Mouse (Mus musculus) midbrain, postnatal 0 days (tissue): ENCODE measurements around the gene Ackr4. TPM values are rescaled to one million over a fixed set of nuclear protein-coding genes. Genes with fewer than 3 reads are reported as not detected.

Experiments used
- ATAC-seq: fragments of 200-750 bp; cut with Nextera tagmentation; 2 replicates; pipeline ENCODE4 v1.8.0; 2017; ENCODE audit warnings: moderate number of reproducible peaks, mild to moderate bottlenecking, moderate TSS enrichment, moderate library complexity; ENCODE audit not compliant: low FRiP score
- DNase-seq: peaks from one replicate; pipeline ENCODE4 v3.0.0-alpha.2; 2015; ENCODE audit warnings: low spot score
- H3K27ac ChIP-seq: fragments of 300-500 bp; sonication (generic); 2 replicates; pipeline ENCODE4 v1.5.1; 2014; ENCODE audit warnings: low read depth, mild to moderate bottlenecking, low read length, mixed read lengths
- H3K27me3 ChIP-seq: fragments of 300-500 bp; sonication (generic); 2 replicates; pipeline ENCODE4 v1.6.1; 2014; ENCODE audit warnings: low read length, control low read depth, mixed read lengths; ENCODE audit not compliant: insufficient read depth
- H3K36me3 ChIP-seq: fragments of 300-500 bp; sonication (generic); 2 replicates; pipeline ENCODE4 v1.6.1; 2014; ENCODE audit warnings: low read length, control low read depth, mixed read lengths; ENCODE audit not compliant: insufficient read depth
- H3K4me1 ChIP-seq: fragments of 300-500 bp; sonication (generic); 2 replicates; pipeline ENCODE4 v1.6.1; 2014; ENCODE audit warnings: mild to moderate bottlenecking, control low read depth, antibody characterized with exemption, low read length, mixed read lengths; ENCODE audit not compliant: insufficient read depth
- H3K4me2 ChIP-seq: fragments of 300-500 bp; sonication (generic); 2 replicates; pipeline ENCODE4 v1.6.1; 2014; ENCODE audit warnings: low read depth, mild to moderate bottlenecking, low read length, mixed read lengths; ENCODE audit not compliant: poor library complexity, severe bottlenecking
- H3K4me3 ChIP-seq: fragments of 300-500 bp; sonication (generic); 2 replicates; pipeline ENCODE4 v1.5.1; 2014; ENCODE audit warnings: low read depth, mild to moderate bottlenecking, low read length, moderate library complexity
- H3K9ac ChIP-seq: fragments of 300-500 bp; sonication (generic); replicated peaks from 2 replicates; pipeline ENCODE4 v1.6.1; 2014; ENCODE audit warnings: mild to moderate bottlenecking, low read length, moderate library complexity, mixed read lengths; ENCODE audit not compliant: poor library complexity, severe bottlenecking
- H3K9me3 ChIP-seq: fragments of 300-500 bp; sonication (generic); 2 replicates; pipeline ENCODE4 v1.6.1; 2016; ENCODE audit warnings: low read length, control low read depth
- CTCF ChIP-seq: IDR thresholded peaks from 2 replicates; pipeline ENCODE4 v1.5.1; 2016; ENCODE audit warnings: antibody characterized with exemption, mild to moderate bottlenecking
- WGBS: fragments of 180-500 bp; shearing (Covaris S2); extraction: QIAGEN DNeasy Blood & Tissue Kit; methylation state at CpG from one replicate; pipeline ENCODE4 v1.1.7; 2014; 5-methylcytosine and 5-hydroxymethylcytosine counted together
- polyA plus RNA-seq: library from polyadenylated mRNA; unstranded; fragments of >200 nt; fragmentation: Nextera tagmentation; extraction: Ambion mirVana; gene quantifications from 2 replicates; pipeline ENCODE4 v1.2.1, GENCODE M21; 2015
- total RNA-seq: library from RNA; depleted of rRNA; stranded (reverse); fragments of >200 nt; gene quantifications from 2 replicates; pipeline ENCODE4 v1.2.3, GENCODE M21; 2014

The Ackr4 gene
- total and polyA plus RNA-seq, 2 experiments from 2014 or later: 0.38 to 0.86 TPM

DNA sequence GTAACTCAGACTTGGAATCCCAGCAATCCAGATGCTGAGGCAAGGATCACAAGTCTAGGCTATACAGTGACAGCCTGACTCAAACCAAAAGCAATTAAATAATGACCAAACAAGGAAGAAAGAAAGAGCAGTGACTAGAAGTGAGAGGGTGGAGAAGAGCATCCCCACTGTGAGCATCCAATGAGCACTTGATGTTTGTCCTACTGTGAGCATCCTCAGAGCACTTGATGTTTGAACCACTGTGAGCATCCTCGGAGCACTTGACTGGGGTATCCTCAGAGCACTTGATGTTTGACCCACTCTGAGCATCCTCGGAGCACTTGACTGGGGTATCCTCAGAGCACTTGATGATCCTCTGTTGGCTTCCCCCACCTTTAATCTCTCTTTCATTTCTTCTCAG is 21.7 kb downstream of the Ackr4 start:
- 87% methylated on average over 2 of the region's 2 CpGs for WGBS
- Histone ChIP-seq H3K27me3 (no peaks in the 10 kb centered on the region), H3K9me3 (no peaks in the 10 kb centered on the region), H3K4me2 (no peak overlapping the region), H3K9ac (no peak overlapping the region), H3K36me3 (no peaks in the 10 kb centered on the region), H3K27ac (no peak overlapping the region), H3K4me1 (no peaks in the 10 kb centered on the region), H3K4me3 (no peak overlapping the region)
- DNase-seq (no peak), ATAC-seq (no peak)
- no peak for TF ChIP-seq CTCF

DNA sequence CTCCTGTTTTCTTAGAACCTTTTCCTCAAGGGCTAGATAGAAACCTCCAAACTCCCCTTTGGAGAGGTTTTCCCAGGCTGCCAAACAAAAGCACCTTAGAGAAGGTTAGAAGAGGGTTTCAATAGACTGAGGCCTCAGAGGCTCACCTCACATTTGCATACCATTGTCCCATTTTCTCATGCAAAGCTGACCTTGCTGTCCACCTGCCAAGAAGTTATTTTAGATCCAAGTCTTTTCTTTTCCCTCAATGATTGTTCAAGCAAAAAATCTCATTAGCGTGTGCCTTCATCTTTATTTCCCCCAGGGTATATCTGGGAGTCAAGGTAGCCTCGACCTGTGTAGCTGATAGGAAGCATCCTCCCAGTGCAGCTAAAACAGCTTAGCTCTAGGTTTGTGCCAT is 23.8 kb downstream of the Ackr4 start:
- WGBS: 34% methylated on average over 2 of the region's 2 CpGs
- Histone ChIP-seq H3K9ac (no peak overlapping the region), H3K36me3 (no peaks in the 10 kb centered on the region), H3K9me3 (no peaks in the 10 kb centered on the region), H3K4me2 (no peak overlapping the region), H3K4me3 (no peak overlapping the region), H3K27ac (no peak overlapping the region), H3K4me1 (no peaks in the 10 kb centered on the region), H3K27me3 (no peaks in the 10 kb centered on the region)
- ATAC-seq (no peak), DNase-seq (no peak)
- no peak for TF ChIP-seq CTCF

DNA sequence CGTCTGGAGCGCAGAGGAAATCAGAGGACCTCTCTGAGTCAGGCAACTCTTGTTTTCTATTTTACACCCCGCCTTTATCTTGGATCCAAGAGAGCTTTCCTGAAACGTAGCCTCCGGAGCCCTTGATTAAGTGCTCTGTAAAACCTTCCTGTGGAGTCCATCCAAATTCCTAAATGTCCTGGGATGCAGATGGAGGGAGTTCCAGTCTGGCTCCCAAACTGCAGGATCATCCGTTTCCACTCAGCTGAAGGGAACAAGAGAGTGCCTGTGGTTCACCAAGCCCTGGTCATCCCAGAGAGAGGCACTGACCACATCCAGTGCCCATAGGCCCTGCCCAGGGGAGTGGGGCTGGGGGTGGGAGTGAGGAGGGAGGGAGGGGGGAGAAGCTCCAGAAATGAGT is 24.4 kb downstream of the Ackr4 start:
- 37% methylated on average over 6 of the region's 6 CpGs for whole genome bisulfite sequencing
- no peaks in the 10 kb centered on the region for H3K9me3 ChIP-seq
- no peak for ATAC-seq
- no peak overlapping the region for H3K4me3 ChIP-seq
- H3K9ac ChIP-seq: no peak overlapping the region
- no peak overlapping the region for H3K4me2 ChIP-seq
- no peak overlapping the region for H3K27ac ChIP-seq
- TF ChIP-seq CTCF: no peak
- no peaks in the 10 kb centered on the region for H3K4me1 ChIP-seq
- no peak for DNase-seq
- H3K36me3 ChIP-seq: no peaks in the 10 kb centered on the region
- H3K27me3 ChIP-seq: no peaks in the 10 kb centered on the region

GRCm38 (mm10) chr9:104101458-104101857 is 25.3 kb downstream of the Ackr4 start:
- Histone ChIP-seq H3K9ac (no peak overlapping the region), H3K4me3 (no peak overlapping the region), H3K36me3 (no peaks in the 10 kb centered on the region), H3K4me1 (no peaks in the 10 kb centered on the region), H3K27me3 (no peaks in the 10 kb centered on the region), H3K27ac (no peak overlapping the region), H3K9me3 (no peaks in the 10 kb centered on the region), H3K4me2 (no peak overlapping the region)
- DNase-seq: no peak
- no peak for ATAC-seq
- 31% methylated on average over 3 of the region's 3 CpGs for WGBS
- TF ChIP-seq CTCF: no peak

DNA sequence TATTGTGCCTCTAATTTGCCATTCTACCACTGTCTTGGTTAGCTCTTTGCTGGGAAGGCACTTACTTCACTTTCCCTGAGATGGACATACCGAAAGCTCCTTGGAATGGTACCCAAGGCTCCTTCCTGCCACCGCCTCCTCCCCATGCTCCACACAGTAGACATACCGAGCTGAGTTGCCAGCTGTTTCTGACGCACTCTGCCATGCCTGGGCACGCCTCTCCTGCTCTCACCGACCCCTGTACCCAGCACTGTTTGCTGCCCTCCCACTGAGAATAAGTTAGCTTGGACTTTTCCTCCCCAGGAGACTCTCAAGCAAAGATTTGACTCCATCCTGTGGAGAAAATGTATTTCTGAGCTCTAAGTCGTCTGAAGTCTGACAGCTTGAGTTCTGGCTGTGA is 25.9 kb downstream of the Ackr4 start:
- Histone ChIP-seq H3K4me2 (no peak overlapping the region), H3K27ac (no peak overlapping the region), H3K4me1 (no peaks in the 10 kb centered on the region), H3K9ac (no peak overlapping the region), H3K4me3 (no peak overlapping the region), H3K36me3 (no peaks in the 10 kb centered on the region), H3K9me3 (no peaks in the 10 kb centered on the region), H3K27me3 (no peaks in the 10 kb centered on the region)
- TF ChIP-seq CTCF: no peak
- WGBS: 48% methylated on average over 7 of the region's 7 CpGs
- ATAC-seq (no peak), DNase-seq (no peak)

- Histone ChIP-seq H3K9ac (no peak overlapping the region), H3K9me3 (no peaks in the 10 kb centered on the region), H3K4me2 (no peak overlapping the region), H3K36me3 (no peaks in the 10 kb centered on the region), H3K27ac (no peak overlapping the region), H3K4me3 (no peak overlapping the region), H3K27me3 (no peaks in the 10 kb centered on the region), H3K4me1 (no peaks in the 10 kb centered on the region)
- 93% methylated on average over 11 of the region's 11 CpGs for WGBS
- no peak for TF ChIP-seq CTCF
- no peak for ATAC-seq
- DNase-seq: no peak
Observed at GRCm38 (mm10) chr9:104099060-104099459, 27.7 kb downstream of the Ackr4 start.

DNA sequence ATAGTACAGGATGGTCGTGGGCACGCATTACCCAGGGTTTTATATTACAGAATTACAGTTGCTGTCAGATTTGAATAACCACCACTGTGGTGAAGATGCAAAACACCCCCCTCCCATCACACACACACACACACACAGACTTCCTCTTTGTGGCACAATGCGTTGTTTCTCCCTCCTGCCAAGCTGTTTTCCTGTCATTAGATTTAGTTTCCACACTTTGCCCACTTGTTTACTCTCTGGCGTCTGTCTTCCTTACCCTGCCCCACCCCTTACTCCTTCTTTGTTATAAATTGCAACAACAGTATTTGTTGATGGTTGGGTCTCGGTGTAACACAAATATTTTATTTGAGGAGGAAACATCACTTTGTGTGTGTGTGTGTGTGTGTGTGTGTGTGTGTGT is 28.5 kb downstream of the Ackr4 start:
- 89% methylated on average over 5 of the region's 5 CpGs for WGBS
- Histone ChIP-seq H3K36me3 (no peaks in the 10 kb centered on the region), H3K9ac (no peak overlapping the region), H3K27ac (no peak overlapping the region), H3K4me2 (no peak overlapping the region), H3K4me1 (no peaks in the 10 kb centered on the region), H3K4me3 (no peak overlapping the region), H3K9me3 (no peaks in the 10 kb centered on the region), H3K27me3 (no peaks in the 10 kb centered on the region)
- TF ChIP-seq CTCF: no peak
- no peak for ATAC-seq
- no peak for DNase-seq
